Mouse (Mus musculus): ENCODE measurements around the gene Tbc1d10a. TPM values are rescaled to one million over a fixed set of nuclear protein-coding genes. Genes with fewer than 3 reads are reported as not detected.

Gene Tbc1d10a
- 34.0 and 37.2 TPM in 2 replicates for polyA plus RNA-seq (2015; fragmentation: Nextera tagmentation; extraction: Ambion mirVana)

DNA sequence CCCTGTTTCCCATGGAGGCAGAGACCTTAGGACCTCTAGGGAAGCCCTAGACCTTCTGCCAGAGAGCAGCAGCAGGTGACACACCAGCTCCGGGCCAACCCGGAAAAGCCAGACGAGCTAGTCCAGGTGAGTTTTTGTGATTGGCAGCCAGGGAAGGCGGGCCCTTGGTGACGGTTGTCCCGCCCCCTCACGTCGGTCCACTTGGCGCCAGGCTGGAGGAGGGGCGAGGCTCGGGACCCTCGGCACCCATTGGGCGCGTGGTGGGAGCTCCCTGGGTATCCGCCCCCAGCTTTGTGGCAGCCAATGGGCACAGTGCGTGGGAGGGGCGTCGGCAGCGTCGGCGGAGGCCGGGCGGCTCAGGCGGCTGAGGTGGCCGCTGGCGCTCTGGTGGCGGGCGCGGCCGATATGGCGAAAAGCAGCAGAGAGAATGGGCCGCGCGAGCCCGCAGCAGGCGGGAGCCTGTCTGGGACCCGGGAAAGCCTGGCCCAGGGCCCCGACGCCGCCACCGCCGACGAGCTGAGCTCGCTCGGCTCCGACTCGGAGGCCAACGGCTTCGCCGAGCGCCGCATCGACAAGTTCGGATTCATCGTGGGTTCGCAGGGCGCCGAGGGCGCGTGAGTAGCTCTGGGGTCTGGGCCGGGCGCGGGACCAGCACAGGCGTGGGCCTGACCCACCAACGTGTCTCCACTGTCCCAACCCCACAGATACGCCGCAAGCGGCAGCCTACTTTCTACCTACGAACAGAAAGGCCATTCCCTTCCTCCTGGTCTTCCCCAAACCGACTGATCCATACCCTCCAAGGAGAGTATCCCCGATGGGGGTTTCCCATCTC lies at the start of gene Tbc1d10a:
Gene Tbc1d10a, plus strand, starts transcription at position 304 of the 832 bp plus-strand sequence.
- no peaks in the 10 kb centered on the region for H3K27me3 ChIP-seq (replicated peaks; ENCODE audit: control insufficient read depth, insufficient read depth, low read length)
- peak within 1 kb of the TSS; percentile 95 for H3K9ac ChIP-seq (ENCODE audit: low read depth, low read length)
- peak; percentile 100 for ATAC-seq
- H3K4me2 ChIP-seq (ENCODE audit: low read depth, low read length) = peak within 1 kb of the TSS; percentile 91
- H3K4me3 ChIP-seq (ENCODE audit: low read length) = peak within 1 kb of the TSS; percentile 87
- H3K9me3 ChIP-seq (ENCODE audit: control insufficient read depth, low read length) = no peaks in the 10 kb centered on the region
- under 1% methylated on average over 70 of the region's 71 CpGs for WGBS
- H3K4me1 ChIP-seq (ENCODE audit: control insufficient read depth, insufficient read depth, low read length) = peaks cover 22% of the 10 kb centered on the region
- peak within 1 kb of the TSS; percentile 72 for H3K27ac ChIP-seq (ENCODE audit: low read length)
- peaks cover 3% of the 10 kb centered on the region for H3K36me3 ChIP-seq (ENCODE audit: control insufficient read depth, insufficient read depth, low read length)

DNA sequence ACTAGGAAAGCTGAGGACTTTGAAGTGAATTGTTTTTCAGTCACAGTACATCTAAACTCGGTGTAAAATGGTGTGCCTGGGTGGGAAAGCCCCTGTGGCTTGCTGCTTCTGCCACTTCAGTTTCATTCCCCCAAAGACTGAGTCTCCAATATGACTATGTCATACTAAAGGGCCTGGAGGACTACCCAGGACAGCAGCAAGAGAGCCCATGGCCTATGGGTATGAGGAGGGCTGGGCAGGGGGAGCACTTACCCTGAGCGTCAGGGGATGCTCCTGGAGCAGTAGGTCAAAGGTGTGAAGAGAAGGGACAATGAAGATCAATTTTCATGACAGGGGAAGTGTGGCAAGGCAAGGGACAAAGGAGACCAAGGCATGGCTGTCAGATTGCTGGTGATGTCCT lies 47.6 kb upstream of the Tbc1d10a start:
- Histone ChIP-seq H3K4me3 (ENCODE audit: low read length) (no peak overlapping the region), H3K9ac (ENCODE audit: low read depth, low read length) (no peak overlapping the region), H3K9me3 (ENCODE audit: control insufficient read depth, low read length) (no peaks in the 10 kb centered on the region), H3K27ac (ENCODE audit: low read length) (no peak overlapping the region), H3K4me2 (ENCODE audit: low read depth, low read length) (no peak overlapping the region), H3K4me1 (ENCODE audit: control insufficient read depth, insufficient read depth, low read length) (peaks cover 8% of the 10 kb centered on the region), H3K36me3 (ENCODE audit: control insufficient read depth, insufficient read depth, low read length) (peaks cover 4% of the 10 kb centered on the region), H3K27me3 (replicated peaks; ENCODE audit: control insufficient read depth, insufficient read depth, low read length) (no peaks in the 10 kb centered on the region)
- 69% methylated on average over 2 of the region's 2 CpGs for WGBS
- no peak for ATAC-seq

DNA sequence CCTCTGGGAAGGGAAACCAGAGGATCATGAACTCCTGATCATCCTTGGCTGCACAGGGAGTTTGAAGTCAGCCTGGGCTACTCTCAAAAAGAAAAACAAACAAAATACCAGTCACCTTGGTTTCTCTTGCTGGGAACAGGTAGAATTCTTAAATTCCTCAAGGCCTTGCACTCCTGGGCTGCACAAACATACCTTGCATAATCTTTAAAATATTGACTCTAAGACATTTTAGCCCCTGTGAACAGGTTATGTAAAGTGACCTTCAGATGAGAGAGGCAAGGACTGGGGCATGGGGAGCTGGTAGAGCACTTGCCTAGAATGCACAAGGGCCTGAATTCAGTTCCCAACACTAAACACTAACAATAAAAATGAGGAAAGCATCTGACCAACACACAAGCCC lies 45.1 kb upstream of the Tbc1d10a start:
- Histone ChIP-seq H3K36me3 (ENCODE audit: control insufficient read depth, insufficient read depth, low read length) (peaks cover 4% of the 10 kb centered on the region), H3K9ac (ENCODE audit: low read depth, low read length) (no peak overlapping the region)
- ATAC-seq = no peak

DNA sequence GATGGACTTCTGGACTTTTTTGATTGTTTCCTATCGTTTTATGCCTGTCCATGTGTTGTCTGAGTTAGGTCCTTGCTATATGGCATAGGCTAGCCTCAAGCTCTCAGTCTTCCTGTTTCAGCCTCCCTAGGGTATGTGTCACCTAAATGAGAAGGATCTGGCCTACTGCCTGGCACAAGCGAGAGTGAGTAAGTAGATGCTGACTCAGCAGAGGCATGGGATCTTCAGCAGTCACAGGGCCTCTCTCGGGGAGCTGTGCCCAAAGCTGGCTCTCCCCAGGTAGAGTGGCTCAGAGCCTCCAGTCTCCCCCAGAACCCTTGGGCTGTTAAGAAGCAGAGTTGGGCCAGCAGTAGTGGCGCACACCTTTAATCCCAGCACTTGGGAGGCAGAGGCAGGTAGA lies 44.2 kb upstream of the Tbc1d10a start:
- Histone ChIP-seq H3K9ac (ENCODE audit: low read depth, low read length) (no peak overlapping the region), H3K27me3 (replicated peaks; ENCODE audit: control insufficient read depth, insufficient read depth, low read length) (no peaks in the 10 kb centered on the region), H3K36me3 (ENCODE audit: control insufficient read depth, insufficient read depth, low read length) (peaks cover 4% of the 10 kb centered on the region), H3K4me1 (ENCODE audit: control insufficient read depth, insufficient read depth, low read length) (no peaks in the 10 kb centered on the region), H3K27ac (ENCODE audit: low read length) (no peak overlapping the region), H3K9me3 (ENCODE audit: control insufficient read depth, low read length) (no peaks in the 10 kb centered on the region), H3K4me2 (ENCODE audit: low read depth, low read length) (no peak overlapping the region), H3K4me3 (ENCODE audit: low read length) (no peak overlapping the region)
- WGBS = 87% methylated on average over 4 of the region's 4 CpGs
- no peak for ATAC-seq

More for the DNA sequence above, 45.1 kb upstream of the Tbc1d10a start:
- H3K27me3 ChIP-seq (replicated peaks; ENCODE audit: control insufficient read depth, insufficient read depth, low read length) = no peaks in the 10 kb centered on the region
- no peaks in the 10 kb centered on the region for H3K9me3 ChIP-seq (ENCODE audit: control insufficient read depth, low read length)
- H3K4me2 ChIP-seq (ENCODE audit: low read depth, low read length) = no peak overlapping the region
- H3K4me3 ChIP-seq (ENCODE audit: low read length) = no peak overlapping the region
- H3K4me1 ChIP-seq (ENCODE audit: control insufficient read depth, insufficient read depth, low read length) = no peaks in the 10 kb centered on the region
- H3K27ac ChIP-seq (ENCODE audit: low read length) = no peak overlapping the region

DNA sequence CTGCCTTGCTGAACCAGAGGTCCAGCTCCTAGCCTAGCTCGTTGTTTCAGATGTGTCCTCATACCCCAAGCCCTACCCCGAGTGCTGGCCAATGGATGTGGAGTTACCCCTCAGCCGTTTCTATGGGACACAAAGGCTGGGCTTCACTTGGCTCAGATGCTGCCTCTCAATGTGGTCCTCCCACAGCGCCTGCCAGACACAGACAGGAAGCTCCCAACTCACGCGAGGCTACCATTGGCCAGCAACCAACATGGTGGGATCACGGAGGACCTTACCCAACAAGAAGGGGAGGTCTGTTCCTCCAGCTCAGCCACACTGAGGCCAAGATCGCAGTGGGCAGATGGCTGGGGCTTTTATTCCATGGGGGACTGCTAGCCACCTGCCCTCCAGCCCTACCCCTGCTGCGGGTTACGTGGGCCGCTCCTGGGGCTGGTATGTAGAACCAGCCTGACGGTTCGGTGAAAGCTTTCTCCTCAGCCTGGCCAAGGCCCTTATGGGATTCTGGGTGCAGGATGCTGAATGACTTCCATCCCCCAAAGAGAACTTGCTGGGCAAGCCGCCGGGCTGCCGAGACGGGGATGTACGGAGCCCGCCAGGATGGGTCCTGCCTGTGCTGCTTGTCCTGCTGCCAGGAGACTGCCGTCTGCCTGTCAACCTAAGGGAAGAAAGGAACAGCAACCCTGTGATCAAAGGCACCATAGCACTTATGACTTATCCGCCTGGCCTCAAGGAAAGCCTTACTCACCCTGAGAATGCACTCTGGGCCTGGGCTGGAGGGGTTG lies 43.1 kb upstream of the Tbc1d10a start:
- no peaks in the 10 kb centered on the region for H3K9me3 ChIP-seq (ENCODE audit: control insufficient read depth, low read length)
- no peak overlapping the region for H3K9ac ChIP-seq (ENCODE audit: low read depth, low read length)
- H3K36me3 ChIP-seq (ENCODE audit: control insufficient read depth, insufficient read depth, low read length) = peaks cover 4% of the 10 kb centered on the region
- H3K4me1 ChIP-seq (ENCODE audit: control insufficient read depth, insufficient read depth, low read length) = no peaks in the 10 kb centered on the region
- H3K27ac ChIP-seq (ENCODE audit: low read length) = no peak overlapping the region
- WGBS = 90% methylated on average over 21 of the region's 21 CpGs
- no peaks in the 10 kb centered on the region for H3K27me3 ChIP-seq (replicated peaks; ENCODE audit: control insufficient read depth, insufficient read depth, low read length)
- ATAC-seq = no peak
- no peak overlapping the region for H3K4me3 ChIP-seq (ENCODE audit: low read length)
- no peak overlapping the region for H3K4me2 ChIP-seq (ENCODE audit: low read depth, low read length)

DNA sequence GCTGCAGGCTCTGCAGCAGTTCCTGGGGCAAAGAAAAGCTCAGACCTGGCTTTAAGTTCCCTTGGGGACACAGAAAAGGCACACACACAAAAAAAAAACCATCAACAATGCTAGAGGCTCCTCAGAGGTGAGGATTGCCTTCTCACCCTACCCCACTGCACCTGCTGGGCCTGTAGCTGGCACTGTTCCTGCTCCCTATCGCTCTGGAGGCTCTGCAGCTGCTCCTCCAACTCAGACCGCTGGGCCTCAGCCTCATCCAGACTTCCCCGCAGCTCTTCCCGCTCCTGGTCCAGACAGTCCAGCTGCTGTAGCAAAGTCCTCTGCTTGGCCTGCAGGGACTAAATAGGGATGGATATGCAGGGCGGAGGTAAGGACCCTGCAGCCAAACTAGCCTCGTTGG lies 40.2 kb upstream of the Tbc1d10a start:
- no peaks in the 10 kb centered on the region for H3K27me3 ChIP-seq (replicated peaks; ENCODE audit: control insufficient read depth, insufficient read depth, low read length)
- ATAC-seq = no peak
- no peak overlapping the region for H3K9ac ChIP-seq (ENCODE audit: low read depth, low read length)
- WGBS = 76% methylated on average over 6 of the region's 6 CpGs
- no peak overlapping the region for H3K4me2 ChIP-seq (ENCODE audit: low read depth, low read length)
- no peaks in the 10 kb centered on the region for H3K9me3 ChIP-seq (ENCODE audit: control insufficient read depth, low read length)
- no peak overlapping the region for H3K27ac ChIP-seq (ENCODE audit: low read length)
- no peaks in the 10 kb centered on the region for H3K4me1 ChIP-seq (ENCODE audit: control insufficient read depth, insufficient read depth, low read length)
- H3K36me3 ChIP-seq (ENCODE audit: control insufficient read depth, insufficient read depth, low read length) = no peaks in the 10 kb centered on the region
- H3K4me3 ChIP-seq (ENCODE audit: low read length) = no peak overlapping the region

DNA sequence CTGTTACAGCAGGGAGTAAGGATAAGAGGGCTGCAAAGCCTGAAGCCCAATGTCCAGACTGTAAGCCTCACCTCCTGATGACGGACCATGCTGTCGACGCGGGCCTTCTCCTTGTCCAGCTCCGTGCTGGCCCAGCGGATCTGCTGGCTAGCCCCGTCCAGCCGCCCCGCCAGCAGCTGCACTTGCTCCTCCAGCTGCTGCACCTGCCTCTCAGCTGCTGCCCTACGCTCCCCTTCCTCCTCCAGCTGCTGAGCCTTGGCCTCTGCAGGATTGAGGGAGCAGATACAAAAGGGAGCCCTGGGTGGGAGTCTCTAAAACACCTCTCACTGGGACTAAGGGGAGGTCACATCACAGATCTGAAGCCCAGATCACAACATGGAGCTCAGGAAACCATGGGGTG lies 39.5 kb upstream of the Tbc1d10a start:
- Histone ChIP-seq H3K36me3 (ENCODE audit: control insufficient read depth, insufficient read depth, low read length) (no peaks in the 10 kb centered on the region), H3K4me1 (ENCODE audit: control insufficient read depth, insufficient read depth, low read length) (no peaks in the 10 kb centered on the region), H3K9ac (ENCODE audit: low read depth, low read length) (no peak overlapping the region), H3K4me3 (ENCODE audit: low read length) (no peak overlapping the region), H3K27ac (ENCODE audit: low read length) (no peak overlapping the region), H3K27me3 (replicated peaks; ENCODE audit: control insufficient read depth, insufficient read depth, low read length) (no peaks in the 10 kb centered on the region), H3K9me3 (ENCODE audit: control insufficient read depth, low read length) (no peaks in the 10 kb centered on the region), H3K4me2 (ENCODE audit: low read depth, low read length) (no peak overlapping the region)
- no peak for ATAC-seq
- WGBS = 87% methylated on average over 10 of the region's 10 CpGs

DNA sequence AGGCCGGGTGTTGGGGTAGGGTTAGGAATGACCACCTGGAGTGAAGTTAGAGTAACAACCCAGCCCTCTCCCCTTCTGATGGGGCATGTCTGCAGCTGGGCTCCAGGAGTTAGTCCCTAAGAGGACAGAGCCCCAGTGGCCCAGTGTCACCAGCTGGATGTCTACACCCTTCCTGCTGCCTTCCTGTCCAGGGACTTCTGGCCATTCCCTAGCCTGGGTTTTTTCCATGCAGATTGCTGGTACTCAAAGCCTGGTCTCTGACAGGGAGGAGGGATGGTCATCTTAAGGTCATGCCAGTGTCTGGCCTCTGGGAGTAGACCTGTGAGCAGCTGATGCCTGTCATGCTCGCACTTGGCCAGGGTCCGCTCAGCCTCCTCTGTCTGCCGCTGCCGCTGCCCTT lies 38.5 kb upstream of the Tbc1d10a start:
- no peaks in the 10 kb centered on the region for H3K9me3 ChIP-seq (ENCODE audit: control insufficient read depth, low read length)
- no peak overlapping the region for H3K4me3 ChIP-seq (ENCODE audit: low read length)
- no peaks in the 10 kb centered on the region for H3K4me1 ChIP-seq (ENCODE audit: control insufficient read depth, insufficient read depth, low read length)
- no peak overlapping the region for H3K27ac ChIP-seq (ENCODE audit: low read length)
- no peak overlapping the region for H3K4me2 ChIP-seq (ENCODE audit: low read depth, low read length)
- H3K36me3 ChIP-seq (ENCODE audit: control insufficient read depth, insufficient read depth, low read length) = no peaks in the 10 kb centered on the region
- no peak for ATAC-seq
- H3K9ac ChIP-seq (ENCODE audit: low read depth, low read length) = no peak overlapping the region
- H3K27me3 ChIP-seq (replicated peaks; ENCODE audit: control insufficient read depth, insufficient read depth, low read length) = no peaks in the 10 kb centered on the region
- 89% methylated on average over 5 of the region's 5 CpGs for WGBS

DNA sequence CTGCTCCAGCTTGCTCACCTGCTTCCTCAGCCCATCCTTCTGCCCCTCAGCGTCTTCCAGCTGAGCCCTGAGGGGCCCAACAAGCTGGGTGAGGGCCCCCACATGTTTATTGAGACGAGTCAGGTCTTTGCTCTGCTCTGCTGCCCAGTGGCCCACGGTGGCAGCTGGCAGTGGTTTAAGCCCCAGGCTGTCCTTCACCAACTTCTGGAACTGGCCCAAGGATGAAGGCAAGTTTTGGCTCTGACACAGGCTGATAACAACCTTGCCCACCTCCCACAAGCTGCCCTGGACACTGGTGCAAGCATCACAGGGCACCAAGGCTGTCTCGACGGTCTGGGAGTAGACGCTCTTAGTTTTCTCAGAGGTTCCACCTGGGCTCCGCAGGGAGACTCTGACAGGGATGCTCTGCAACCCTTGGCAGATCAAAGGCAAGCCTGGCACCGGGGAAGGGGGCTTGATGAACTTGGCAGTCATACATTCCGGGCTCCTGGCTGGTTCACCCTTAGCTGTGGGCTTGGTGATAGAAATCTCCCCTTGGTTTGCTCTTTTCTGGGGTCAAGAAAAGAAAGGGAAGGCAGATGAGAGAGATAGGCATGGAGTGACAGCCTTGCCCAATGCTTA lies 37.9 kb upstream of the Tbc1d10a start:
- no peak overlapping the region for H3K9ac ChIP-seq (ENCODE audit: low read depth, low read length)
- H3K4me2 ChIP-seq (ENCODE audit: low read depth, low read length) = no peak overlapping the region
- no peaks in the 10 kb centered on the region for H3K27me3 ChIP-seq (replicated peaks; ENCODE audit: control insufficient read depth, insufficient read depth, low read length)
- no peaks in the 10 kb centered on the region for H3K36me3 ChIP-seq (ENCODE audit: control insufficient read depth, insufficient read depth, low read length)
- H3K4me3 ChIP-seq (ENCODE audit: low read length) = no peak overlapping the region
- no peak overlapping the region for H3K27ac ChIP-seq (ENCODE audit: low read length)
- H3K4me1 ChIP-seq (ENCODE audit: control insufficient read depth, insufficient read depth, low read length) = no peaks in the 10 kb centered on the region
- no peak for ATAC-seq
- H3K9me3 ChIP-seq (ENCODE audit: control insufficient read depth, low read length) = no peaks in the 10 kb centered on the region
- 82% methylated on average over 9 of the region's 9 CpGs for WGBS
